Mouse (Mus musculus) kidney, embryonic 14.5 days (tissue): ENCODE measurements at regions not wholly inside any gene's neighbourhood (a gene's known extent, or its start where the extent isn't known, plus 50 kb on each side); places are given as distances from the start of the nearest gene placed in this dataset.

Source experiments
- ATAC-seq: fragments of 200-750 bp; cut with Nextera tagmentation; 2 replicates; pipeline ENCODE4 v1.8.0; 2017; ENCODE audit warnings: moderate number of reproducible peaks, mild to moderate bottlenecking, moderate TSS enrichment, moderate library complexity; ENCODE audit not compliant: low FRiP score, low TSS enrichment
- H3K27ac ChIP-seq: fragments of 300-500 bp; sonication (generic); 2 replicates; pipeline ENCODE4 v1.5.1; 2014; ENCODE audit warnings: low read depth, mild to moderate bottlenecking, low read length, moderate library complexity, mixed read lengths
- H3K27me3 ChIP-seq: fragments of 300-500 bp; sonication (generic); 2 replicates; pipeline ENCODE4 v1.6.1; 2014; ENCODE audit warnings: mild to moderate bottlenecking, low read length; ENCODE audit not compliant: control insufficient read depth, insufficient read depth
- H3K36me3 ChIP-seq: fragments of 300-500 bp; sonication (generic); 2 replicates; pipeline ENCODE4 v1.6.1; 2014; ENCODE audit warnings: low read length, mixed read lengths; ENCODE audit not compliant: control insufficient read depth, insufficient read depth
- H3K4me1 ChIP-seq: fragments of 300-500 bp; sonication (generic); 2 replicates; pipeline ENCODE4 v1.6.1; 2014; ENCODE audit warnings: low read length, mixed read lengths; ENCODE audit not compliant: control insufficient read depth, insufficient read depth
- H3K4me2 ChIP-seq: fragments of 300-500 bp; sonication (generic); replicated peaks from 2 replicates; pipeline ENCODE4 v1.6.1; 2014; ENCODE audit warnings: low read depth, mild to moderate bottlenecking, low read length
- H3K4me3 ChIP-seq: fragments of 300-500 bp; sonication (generic); 2 replicates; pipeline ENCODE4 v1.5.1; 2014; ENCODE audit warnings: mild to moderate bottlenecking, low read length
- H3K9ac ChIP-seq: fragments of 300-500 bp; sonication (generic); 2 replicates; pipeline ENCODE4 v1.6.1; 2014; ENCODE audit warnings: low read depth, mild to moderate bottlenecking, low read length, moderate library complexity
- H3K9me3 ChIP-seq: fragments of 300-500 bp; sonication (generic); 2 replicates; pipeline ENCODE4 v1.6.1; 2016; ENCODE audit warnings: low read length; ENCODE audit not compliant: control insufficient read depth
- WGBS: fragments of 180-500 bp; shearing (Covaris S2); extraction: QIAGEN DNeasy Blood & Tissue Kit; methylation state at CpG from one replicate; pipeline ENCODE4 v1.1.7; 2014; 5-methylcytosine and 5-hydroxymethylcytosine counted together

GRCm38 (mm10) chr5:64676946-64677588 is 126.1 kb upstream of the Klf3 start:
- WGBS = 87% methylated on average over 8 of the region's 8 CpGs
- no peaks in the 10 kb centered on the region for H3K4me1 ChIP-seq
- no peaks in the 10 kb centered on the region for H3K36me3 ChIP-seq
- no peaks in the 10 kb centered on the region for H3K9me3 ChIP-seq
- no peaks in the 10 kb centered on the region for H3K27me3 ChIP-seq
- H3K4me2 ChIP-seq = no peak overlapping the region
- ATAC-seq = no peak
- no peak overlapping the region for H3K9ac ChIP-seq
- no peak overlapping the region for H3K27ac ChIP-seq
- no peak overlapping the region for H3K4me3 ChIP-seq

GRCm38 (mm10) chr5:64678706-64679105 is 124.5 kb upstream of the Klf3 start:
- 90% methylated on average over 2 of the region's 2 CpGs for WGBS
- Histone ChIP-seq H3K27ac (no peak overlapping the region), H3K4me3 (no peak overlapping the region), H3K36me3 (no peaks in the 10 kb centered on the region), H3K9me3 (no peaks in the 10 kb centered on the region), H3K4me2 (no peak overlapping the region), H3K27me3 (no peaks in the 10 kb centered on the region), H3K4me1 (no peaks in the 10 kb centered on the region), H3K9ac (no peak overlapping the region)
- ATAC-seq = no peak

DNA sequence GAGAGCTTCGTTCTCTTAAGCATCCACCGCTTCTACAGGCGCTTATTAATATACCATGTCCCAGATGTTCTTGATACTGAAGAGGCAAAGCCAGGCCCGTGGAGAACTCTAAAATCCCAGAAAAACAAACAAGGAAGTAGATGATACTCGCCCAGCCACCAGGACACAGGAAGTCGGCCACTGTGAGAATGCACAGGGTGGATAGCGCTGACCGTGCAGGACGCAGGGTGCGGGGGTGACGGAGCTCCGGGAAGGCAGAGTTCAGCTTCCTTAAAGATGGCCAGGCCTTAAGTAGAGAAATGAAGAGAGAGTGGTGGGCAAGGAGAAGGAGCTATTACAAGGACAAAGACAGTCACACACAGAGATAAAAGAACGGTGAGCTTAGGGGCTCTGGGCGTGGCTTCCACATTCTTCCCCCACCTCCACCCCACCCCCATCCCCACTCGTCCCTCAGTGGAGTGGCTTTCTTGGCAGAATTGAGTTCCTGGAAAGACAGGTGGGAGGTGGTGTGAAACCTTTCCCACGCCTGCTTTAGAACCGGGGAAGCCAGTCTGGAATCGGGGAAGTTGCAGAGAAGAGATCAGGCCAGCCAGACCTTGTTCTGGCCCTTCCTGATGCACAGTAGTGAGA is 123.1 kb upstream of the Klf3 start:
- no peak overlapping the region for H3K4me3 ChIP-seq
- H3K4me2 ChIP-seq = no peak overlapping the region
- H3K27ac ChIP-seq = no peak overlapping the region
- H3K4me1 ChIP-seq = no peaks in the 10 kb centered on the region
- no peaks in the 10 kb centered on the region for H3K36me3 ChIP-seq
- 78% methylated on average over 18 of the region's 18 CpGs for WGBS
- no peak for ATAC-seq
- no peak overlapping the region for H3K9ac ChIP-seq
- H3K27me3 ChIP-seq = no peaks in the 10 kb centered on the region
- H3K9me3 ChIP-seq = no peaks in the 10 kb centered on the region

- H3K4me3 ChIP-seq = no peak overlapping the region
- no peak overlapping the region for H3K9ac ChIP-seq
- no peak for ATAC-seq
- H3K36me3 ChIP-seq = no peaks in the 10 kb centered on the region
- WGBS = 81% methylated on average over 5 of the region's 5 CpGs
- H3K9me3 ChIP-seq = no peaks in the 10 kb centered on the region
- H3K4me1 ChIP-seq = no peaks in the 10 kb centered on the region
- no peaks in the 10 kb centered on the region for H3K27me3 ChIP-seq
- no peak overlapping the region for H3K4me2 ChIP-seq
- H3K27ac ChIP-seq = no peak overlapping the region
Measured at GRCm38 (mm10) chr5:64681161-64681560, 122.0 kb upstream of the Klf3 start.

DNA sequence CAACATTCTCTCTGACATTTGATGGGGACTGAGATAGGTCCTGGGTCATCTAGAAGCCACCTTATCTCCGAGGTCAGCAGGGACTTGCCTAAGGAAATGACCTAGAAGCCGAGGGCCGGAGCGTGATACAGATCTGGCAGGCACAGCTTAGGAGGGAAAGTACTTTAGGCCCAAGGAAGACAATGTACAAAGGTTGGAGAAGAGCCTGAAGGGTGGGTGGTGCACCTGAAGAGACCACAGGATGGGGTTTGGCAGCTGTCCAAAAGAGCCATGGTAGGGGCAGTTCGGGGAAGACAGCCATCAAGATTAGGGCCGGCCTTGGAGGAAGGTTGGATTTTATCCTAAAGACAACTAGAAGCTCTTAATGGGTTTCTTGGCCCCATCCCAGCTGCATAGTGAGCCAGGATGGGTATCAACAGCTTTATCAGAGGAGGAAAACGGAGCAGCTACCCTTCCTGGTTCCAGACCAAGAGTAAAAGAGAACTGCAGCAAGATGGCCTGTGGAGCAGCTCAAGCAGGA is 120.8 kb upstream of the Klf3 start:
- Histone ChIP-seq H3K27ac (no peak overlapping the region), H3K36me3 (no peaks in the 10 kb centered on the region), H3K4me3 (no peak overlapping the region), H3K4me1 (no peaks in the 10 kb centered on the region), H3K4me2 (no peak overlapping the region), H3K27me3 (no peaks in the 10 kb centered on the region), H3K9me3 (0 out of 2 replicates have a peak, but pooled peaks cover 6% of the 10 kb centered on the region), H3K9ac (no peak overlapping the region)
- ATAC-seq = no peak
- WGBS = 78% methylated on average over 7 of the region's 7 CpGs

DNA sequence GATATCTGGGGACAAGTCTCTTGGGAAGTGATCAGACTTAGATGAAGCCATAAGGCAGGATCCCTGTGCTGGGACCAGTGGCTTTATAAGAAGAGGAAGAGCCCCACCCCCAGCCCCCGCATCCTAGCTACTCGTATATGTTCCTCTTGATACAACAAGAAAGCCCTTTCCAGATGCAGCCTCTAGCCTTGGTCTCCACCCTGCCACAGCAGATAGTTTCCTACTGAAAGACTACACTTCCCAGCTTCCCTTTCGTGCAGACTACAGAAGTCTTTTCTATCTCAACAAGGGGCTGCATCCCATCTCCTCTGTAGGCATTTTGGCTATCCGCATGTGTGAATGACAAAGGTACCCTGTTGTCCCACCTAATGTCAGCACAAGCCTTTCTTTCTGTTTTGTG is 119.8 kb upstream of the Klf3 start:
- H3K9me3 ChIP-seq = 0 out of 2 replicates have a peak, but pooled peaks cover 6% of the 10 kb centered on the region
- ATAC-seq = no peak
- no peak overlapping the region for H3K9ac ChIP-seq
- H3K27me3 ChIP-seq = no peaks in the 10 kb centered on the region
- WGBS = 91% methylated on average over 4 of the region's 4 CpGs
- H3K4me2 ChIP-seq = no peak overlapping the region
- H3K4me3 ChIP-seq = no peak overlapping the region
- no peaks in the 10 kb centered on the region for H3K36me3 ChIP-seq
- no peaks in the 10 kb centered on the region for H3K4me1 ChIP-seq
- H3K27ac ChIP-seq = no peak overlapping the region

- no peak overlapping the region for H3K4me3 ChIP-seq
- no peak for ATAC-seq
- H3K9me3 ChIP-seq = 0 out of 2 replicates have a peak, but pooled peaks cover 6% of the 10 kb centered on the region
- H3K36me3 ChIP-seq = no peaks in the 10 kb centered on the region
- WGBS = 83% methylated on average over 5 of the region's 5 CpGs
- H3K27ac ChIP-seq = no peak overlapping the region
- no peaks in the 10 kb centered on the region for H3K27me3 ChIP-seq
- no peak overlapping the region for H3K9ac ChIP-seq
- H3K4me1 ChIP-seq = no peaks in the 10 kb centered on the region
- H3K4me2 ChIP-seq = no peak overlapping the region
Measured at GRCm38 (mm10) chr5:64684275-64684674, 118.9 kb upstream of the Klf3 start.

- WGBS = 87% methylated on average over 7 of the region's 7 CpGs
- H3K9ac ChIP-seq = no peak overlapping the region
- H3K36me3 ChIP-seq = no peaks in the 10 kb centered on the region
- no peak overlapping the region for H3K4me2 ChIP-seq
- H3K27ac ChIP-seq = no peak overlapping the region
- ATAC-seq = no peak
- 0 out of 2 replicates have a peak, but pooled peaks cover 6% of the 10 kb centered on the region for H3K9me3 ChIP-seq
- no peaks in the 10 kb centered on the region for H3K27me3 ChIP-seq
- no peaks in the 10 kb centered on the region for H3K4me1 ChIP-seq
- H3K4me3 ChIP-seq = no peak overlapping the region
Measured at GRCm38 (mm10) chr5:64690148-64690547, 113.0 kb upstream of the Klf3 start.

DNA sequence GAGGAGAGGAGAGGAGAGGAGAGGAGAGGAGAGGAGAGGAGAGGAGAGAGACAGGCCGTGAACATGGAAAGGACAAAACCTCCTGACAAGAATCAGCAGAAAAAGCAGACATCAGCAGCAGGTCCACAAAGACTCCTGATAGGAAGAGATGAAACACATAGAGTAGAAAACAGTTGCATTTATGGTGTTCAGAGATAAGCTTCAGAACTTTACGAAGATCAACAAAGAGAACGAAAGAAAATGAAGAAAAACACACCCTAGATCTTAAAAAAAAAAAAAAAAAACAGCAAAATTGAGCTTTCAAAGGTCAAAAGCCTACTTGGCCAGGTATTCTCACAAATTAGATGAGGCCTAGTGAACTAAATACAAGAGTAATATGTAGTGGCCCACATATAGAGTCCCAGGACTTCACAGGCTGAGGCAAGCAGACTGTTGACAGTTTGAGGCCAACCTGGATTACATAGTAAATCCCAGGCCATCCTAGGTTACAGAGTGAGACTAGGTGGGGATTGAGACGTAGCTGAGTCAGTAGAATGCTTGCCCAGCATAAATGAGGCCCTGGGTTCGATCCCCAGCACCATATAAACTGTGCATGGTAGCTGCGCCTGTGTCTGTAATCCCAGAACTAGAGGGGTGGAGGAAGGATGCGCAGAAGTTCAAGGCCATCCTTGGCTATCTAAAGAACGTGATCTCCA is 111.6 kb upstream of the Klf3 start:
- H3K36me3 ChIP-seq = no peaks in the 10 kb centered on the region
- WGBS = 93% methylated on average over 8 of the region's 8 CpGs
- H3K9me3 ChIP-seq = 0 out of 2 replicates have a peak, but pooled peaks cover 4% of the 10 kb centered on the region
- no peaks in the 10 kb centered on the region for H3K27me3 ChIP-seq
- H3K4me2 ChIP-seq = no peak overlapping the region
- no peak overlapping the region for H3K27ac ChIP-seq
- no peak overlapping the region for H3K4me3 ChIP-seq
- H3K4me1 ChIP-seq = no peaks in the 10 kb centered on the region
- no peak overlapping the region for H3K9ac ChIP-seq
- ATAC-seq = no peak
